Mouse (Mus musculus) lung, adult 2 months (tissue): ENCODE data around the gene Brd4.

Source experiments
- CTCF ChIP-seq: fragments of 200-500 bp; IDR thresholded peaks from 2 replicates; pipeline ENCODE4 v1.5.1; 2011; ENCODE audit warnings: mild to moderate bottlenecking, low read length, control low read depth; ENCODE audit not compliant: insufficient read depth
- POLR2A ChIP-seq: fragments of 200-500 bp; IDR thresholded peaks from 2 replicates; pipeline ENCODE4 v1.6.1; 2011; ENCODE audit warnings: low read depth, mild to moderate bottlenecking, control low read depth, low read length, borderline replicate concordance; ENCODE audit errors: extremely low read depth

- TF ChIP-seq CTCF (no peak), POLR2A (no peak)
Observed at GRCm38 (mm10) chr17:32220873-32221272, 63.6 kb downstream of the Brd4 start.
